Mouse (Mus musculus) hindbrain, embryonic 15.5 days (tissue): ENCODE data around the gene Efna4. TPM values are rescaled to one million over a fixed set of nuclear protein-coding genes. Genes with fewer than 3 reads are reported as not detected.

Experiments used
- ATAC-seq: fragments of 200-750 bp; cut with Nextera tagmentation; 2 replicates; pipeline ENCODE4 v1.8.0; 2017; ENCODE audit warnings: low read depth, moderate number of reproducible peaks, moderate TSS enrichment; ENCODE audit not compliant: low FRiP score
- H3K27ac ChIP-seq: fragments of 300-500 bp; sonication (generic); replicated peaks from 2 replicates; pipeline ENCODE4 v1.5.1; 2015; ENCODE audit warnings: mild to moderate bottlenecking, inconsistent platforms
- H3K27me3 ChIP-seq: fragments of 300-500 bp; sonication (generic); 2 replicates; pipeline ENCODE4 v1.6.1; 2015; ENCODE audit warnings: control low read depth, inconsistent platforms
- H3K36me3 ChIP-seq: fragments of 300-500 bp; sonication (generic); 2 replicates; pipeline ENCODE4 v1.6.1; 2015; ENCODE audit warnings: control low read depth, inconsistent platforms
- H3K4me1 ChIP-seq: fragments of 300-500 bp; sonication (generic); replicated peaks from 2 replicates; pipeline ENCODE4 v1.6.1; 2015; ENCODE audit warnings: control low read depth, inconsistent platforms
- H3K4me2 ChIP-seq: fragments of 300-500 bp; sonication (generic); 2 replicates; pipeline ENCODE4 v1.6.1; 2015; ENCODE audit warnings: moderate library complexity, mild to moderate bottlenecking, inconsistent platforms
- H3K4me3 ChIP-seq: fragments of 300-500 bp; sonication (generic); 2 replicates; pipeline ENCODE4 v1.5.1; 2015; ENCODE audit warnings: mild to moderate bottlenecking, inconsistent platforms
- H3K9ac ChIP-seq: fragments of 300-500 bp; sonication (generic); 2 replicates; pipeline ENCODE4 v1.6.1; 2015; ENCODE audit warnings: inconsistent platforms
- H3K9me3 ChIP-seq: fragments of 300-500 bp; sonication (generic); 2 replicates; pipeline ENCODE4 v1.6.1; 2016; ENCODE audit warnings: control low read depth, inconsistent platforms
- WGBS: fragments of 180-500 bp; shearing (Covaris S2); methylation state at CpG from one replicate; pipeline ENCODE4 v1.1.7; 2015; 5-methylcytosine and 5-hydroxymethylcytosine counted together
- polyA plus RNA-seq: library from polyadenylated mRNA; unstranded; fragments of >200 nt; fragmentation: Nextera tagmentation; extraction: Ambion mirVana; gene quantifications from 2 replicates; pipeline ENCODE4 v1.2.1, GENCODE M21; 2015

Gene Efna4
- polyA plus RNA-seq, 1 experiment from 2014 or later, result 6.0 TPM

DNA sequence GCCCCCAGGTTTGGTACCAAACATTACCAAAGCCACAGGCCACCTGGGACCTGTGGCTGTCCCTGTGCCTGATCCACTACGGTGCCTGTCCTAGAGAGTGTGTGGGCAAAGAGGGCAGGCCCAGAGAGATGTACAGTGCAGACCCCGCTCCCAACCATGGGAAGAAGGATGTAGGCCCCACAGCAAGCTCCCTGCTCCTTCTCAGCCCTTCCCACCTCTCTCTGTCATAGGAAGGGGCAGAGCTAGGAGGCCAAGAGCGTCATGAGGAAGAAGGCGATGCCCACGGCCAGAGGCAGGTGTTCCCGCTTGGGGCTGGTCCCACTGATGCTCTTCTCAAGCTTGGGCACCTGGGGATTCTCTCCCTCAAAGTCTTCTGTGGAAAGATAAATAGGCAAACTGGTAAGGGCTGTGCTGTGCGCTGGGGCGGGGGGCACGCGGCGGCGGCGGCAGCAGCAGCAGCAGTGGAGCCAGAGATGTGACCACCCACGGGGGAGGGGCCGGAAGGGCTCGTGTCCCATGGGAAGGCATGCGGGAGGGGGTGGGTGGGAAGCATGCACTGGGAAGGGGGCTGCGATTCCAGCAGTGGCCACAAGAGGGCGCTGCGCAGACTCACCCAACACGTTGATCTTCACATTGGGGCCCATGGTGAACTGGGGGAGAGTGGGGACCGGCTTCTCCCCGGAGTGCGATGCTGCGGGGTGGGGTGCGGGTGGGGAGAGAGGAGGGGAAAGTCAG lies 22.5 kb downstream of the Efna4 start:
- Histone ChIP-seq H3K27ac (no peak overlapping the region), H3K4me3 (peak overlapping the region; percentile 20), H3K9ac (no peak overlapping the region), H3K4me1 (peaks cover 56% of the 10 kb centered on the region), H3K27me3 (no peaks in the 10 kb centered on the region), H3K9me3 (no peaks in the 10 kb centered on the region), H3K36me3 (peaks cover 19% of the 10 kb centered on the region), H3K4me2 (peak overlapping the region; percentile 50)
- WGBS, result 6% methylated on average over 24 of the region's 26 CpGs
- ATAC-seq, result no peak

DNA sequence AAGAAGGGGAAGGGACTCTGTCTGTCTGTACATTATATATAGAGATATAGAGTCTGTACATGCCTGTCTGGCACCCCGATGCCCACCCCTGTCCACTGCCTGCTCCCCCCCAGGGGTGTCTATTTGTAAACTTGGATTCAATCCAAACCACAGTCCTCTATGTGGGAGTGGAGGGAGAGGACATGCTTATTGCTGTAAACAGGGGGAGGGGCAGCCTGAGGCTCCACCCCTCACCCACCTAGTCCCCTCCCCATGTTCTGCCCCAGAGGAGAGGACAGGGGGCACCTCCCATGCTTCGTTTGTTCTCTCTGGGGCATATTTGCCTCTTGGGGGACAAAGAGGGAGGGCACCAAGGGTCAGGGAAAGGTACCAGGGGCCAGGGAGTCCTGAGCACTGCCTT lies 23.0 kb downstream of the Efna4 start:
- Histone ChIP-seq H3K27ac (no peak overlapping the region), H3K4me1 (peaks cover 50% of the 10 kb centered on the region), H3K9ac (no peak overlapping the region), H3K36me3 (peaks cover 19% of the 10 kb centered on the region), H3K9me3 (no peaks in the 10 kb centered on the region), H3K27me3 (no peaks in the 10 kb centered on the region), H3K4me3 (no peak overlapping the region), H3K4me2 (peak overlapping the region; percentile 50; the same call in 1 of the 2 replicates)
- no peak for ATAC-seq
- 47% methylated on average over 2 of the region's 2 CpGs for WGBS

DNA sequence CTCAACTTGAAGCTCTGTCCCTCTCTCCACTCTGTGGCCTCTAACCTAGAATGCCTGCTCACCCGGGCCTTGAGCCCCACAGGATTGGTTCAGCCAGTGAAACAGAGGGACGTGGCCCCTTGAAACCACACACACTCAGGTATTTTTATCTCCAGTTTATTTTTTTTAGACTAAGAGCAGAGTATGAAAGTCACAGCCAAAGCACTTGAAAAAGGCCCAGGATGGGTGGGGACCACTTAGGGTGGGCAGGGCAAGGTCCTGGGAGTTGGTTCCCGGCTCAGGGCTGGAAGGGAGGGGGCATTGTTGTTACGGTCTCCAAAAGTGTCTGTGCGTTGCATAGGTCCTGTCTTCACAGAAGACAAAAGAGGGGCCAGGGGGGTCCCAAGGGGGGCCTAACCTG lies 23.5 kb downstream of the Efna4 start:
- Histone ChIP-seq H3K9me3 (no peaks in the 10 kb centered on the region), H3K27ac (no peak overlapping the region), H3K27me3 (no peaks in the 10 kb centered on the region), H3K9ac (no peak overlapping the region), H3K4me2 (no peak overlapping the region), H3K4me1 (peaks cover 45% of the 10 kb centered on the region), H3K4me3 (no peak overlapping the region), H3K36me3 (peaks cover 19% of the 10 kb centered on the region)
- ATAC-seq, result no peak
- WGBS, result 64% methylated on average over 5 of the region's 5 CpGs

DNA sequence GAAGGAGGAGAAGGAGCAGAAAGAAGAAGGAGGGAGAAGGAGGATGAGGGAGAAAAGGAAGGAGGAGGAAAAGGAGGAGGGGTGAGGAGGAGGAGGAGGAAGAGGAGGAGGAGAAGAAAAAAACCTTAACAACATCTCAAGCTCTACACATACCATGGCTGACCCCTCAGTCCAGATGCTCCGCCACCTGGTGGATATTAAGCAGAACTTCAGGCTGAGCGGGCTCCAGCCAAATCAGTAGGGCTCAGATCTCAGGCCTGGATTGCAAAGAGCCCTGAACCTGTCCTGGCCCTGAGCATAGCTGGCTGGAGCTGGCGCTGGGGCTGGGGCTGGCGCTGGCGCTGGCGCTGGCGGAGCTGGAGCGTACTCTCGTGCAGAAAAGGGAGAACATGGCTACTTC lies 29.7 kb downstream of the Efna4 start:
- Histone ChIP-seq H3K27me3 (no peaks in the 10 kb centered on the region), H3K4me3 (no peak overlapping the region), H3K4me1 (no peaks in the 10 kb centered on the region), H3K9me3 (no peaks in the 10 kb centered on the region), H3K27ac (no peak overlapping the region), H3K4me2 (no peak overlapping the region), H3K36me3 (peaks cover 2% of the 10 kb centered on the region), H3K9ac (no peak overlapping the region)
- peak; percentile 85 for ATAC-seq
- WGBS, result 4% methylated on average over 9 of the region's 9 CpGs

DNA sequence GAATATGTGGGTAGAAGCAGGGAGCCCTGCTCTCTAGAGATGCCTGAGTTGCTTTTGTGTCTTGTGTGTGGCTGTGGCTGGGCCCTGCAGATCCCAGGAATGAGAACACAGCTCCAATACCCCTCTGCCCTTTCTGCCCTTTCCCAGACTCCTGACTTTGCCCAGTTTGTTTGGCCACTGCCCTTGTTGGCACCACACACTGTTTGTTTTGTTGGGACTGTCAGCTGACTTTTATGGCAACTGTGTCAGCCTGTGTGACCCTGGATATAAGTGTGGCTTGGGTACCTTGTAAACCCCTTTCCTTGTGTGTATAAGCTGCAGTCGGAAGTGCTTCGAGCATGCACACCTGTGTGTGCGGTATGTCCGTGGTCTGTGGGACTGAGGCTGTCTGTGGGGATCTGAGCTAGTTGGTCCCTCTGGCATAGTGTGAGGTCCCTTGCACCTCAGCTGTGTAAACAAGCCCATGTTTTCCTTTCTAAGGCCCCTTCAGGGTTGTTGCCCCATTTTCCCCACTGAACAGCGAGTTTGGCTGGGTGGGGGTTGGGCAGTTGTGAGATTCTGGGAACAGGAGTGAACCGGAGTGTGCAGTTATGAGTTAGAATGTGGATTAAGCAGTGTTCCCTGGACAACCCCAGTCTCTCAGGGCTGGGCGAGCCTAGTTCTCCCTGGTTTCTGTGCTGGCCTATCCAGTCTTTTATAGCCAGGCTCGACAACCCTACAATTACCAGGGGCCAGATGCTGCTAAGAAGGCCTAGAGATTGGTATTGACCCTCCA lies 32.1 kb downstream of the Efna4 start:
- 78% methylated on average over 8 of the region's 8 CpGs for WGBS
- ATAC-seq, result no peak

GRCm38 (mm10) chr3:89305105-89305504 lies 32.7 kb downstream of the Efna4 start:
- no peaks in the 10 kb centered on the region for H3K4me1 ChIP-seq
- H3K27ac ChIP-seq, result no peak overlapping the region
- H3K9me3 ChIP-seq, result no peaks in the 10 kb centered on the region
- H3K9ac ChIP-seq, result no peak overlapping the region
- H3K4me2 ChIP-seq, result no peak overlapping the region
- H3K4me3 ChIP-seq, result no peak overlapping the region
- 70% methylated on average over 4 of the region's 4 CpGs for WGBS
- peaks cover 4% of the 10 kb centered on the region for H3K27me3 ChIP-seq
- no peak for ATAC-seq
- no peaks in the 10 kb centered on the region for H3K36me3 ChIP-seq

More for the DNA sequence above, 32.1 kb downstream of the Efna4 start:
- H3K4me3 ChIP-seq, result no peak overlapping the region
- no peak overlapping the region for H3K4me2 ChIP-seq
- no peak overlapping the region for H3K27ac ChIP-seq
- H3K9ac ChIP-seq, result no peak overlapping the region
- no peaks in the 10 kb centered on the region for H3K9me3 ChIP-seq
- no peaks in the 10 kb centered on the region for H3K4me1 ChIP-seq
- H3K27me3 ChIP-seq, result no peaks in the 10 kb centered on the region
- H3K36me3 ChIP-seq, result no peaks in the 10 kb centered on the region

DNA sequence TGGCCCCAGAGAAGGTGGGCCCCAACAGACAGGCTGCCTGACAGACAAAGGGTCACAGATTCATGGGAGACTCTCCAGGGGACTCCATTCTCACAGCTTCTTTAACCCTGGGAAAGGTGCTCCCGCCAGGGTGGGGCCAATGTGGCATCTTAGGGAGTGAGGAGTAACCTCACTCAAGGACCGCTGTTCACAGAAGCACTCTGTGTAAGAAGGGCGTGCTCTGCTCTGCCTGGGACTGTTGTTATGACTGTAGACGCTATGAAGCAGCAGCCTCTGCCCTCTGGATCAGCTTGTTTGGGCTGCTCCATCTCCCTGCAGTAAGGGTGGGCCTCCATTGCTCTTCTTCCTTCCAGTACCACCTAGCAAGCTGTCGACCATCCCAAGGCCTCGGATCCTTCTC lies 33.4 kb downstream of the Efna4 start:
- Histone ChIP-seq H3K27ac (no peak overlapping the region), H3K4me3 (no peak overlapping the region), H3K9me3 (no peaks in the 10 kb centered on the region), H3K36me3 (no peaks in the 10 kb centered on the region), H3K4me2 (no peak overlapping the region), H3K4me1 (peaks cover 5% of the 10 kb centered on the region), H3K9ac (no peak overlapping the region), H3K27me3 (peaks cover 4% of the 10 kb centered on the region)
- WGBS, result 67% methylated on average over 6 of the region's 6 CpGs
- ATAC-seq, result no peak

DNA sequence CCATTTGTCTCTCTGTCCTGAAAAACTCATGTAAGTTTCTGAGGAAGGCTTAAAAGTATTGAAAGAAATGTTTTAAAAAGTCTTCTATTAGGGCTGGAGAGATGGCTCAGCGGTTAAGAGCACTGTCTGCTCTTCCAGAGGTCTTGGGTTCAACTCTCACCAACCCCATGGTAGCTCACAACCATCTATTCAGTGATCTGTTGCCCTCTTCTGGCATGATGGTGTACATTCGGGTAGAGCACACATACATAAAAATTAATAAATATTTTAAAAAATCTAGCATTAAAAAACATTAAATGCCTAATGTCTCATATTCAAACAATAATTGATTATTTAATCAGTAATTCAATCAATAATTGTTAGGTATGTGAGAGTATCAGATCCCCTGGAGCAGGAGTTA lies 37.3 kb downstream of the Efna4 start:
- Histone ChIP-seq H3K4me3 (no peak overlapping the region), H3K27ac (no peak overlapping the region), H3K36me3 (no peaks in the 10 kb centered on the region), H3K9ac (no peak overlapping the region), H3K4me1 (peaks cover 7% of the 10 kb centered on the region), H3K9me3 (no peaks in the 10 kb centered on the region), H3K27me3 (peaks cover 4% of the 10 kb centered on the region), H3K4me2 (no peak overlapping the region)
- 71% methylated on average over 2 of the region's 2 CpGs for WGBS
- no peak for ATAC-seq

DNA sequence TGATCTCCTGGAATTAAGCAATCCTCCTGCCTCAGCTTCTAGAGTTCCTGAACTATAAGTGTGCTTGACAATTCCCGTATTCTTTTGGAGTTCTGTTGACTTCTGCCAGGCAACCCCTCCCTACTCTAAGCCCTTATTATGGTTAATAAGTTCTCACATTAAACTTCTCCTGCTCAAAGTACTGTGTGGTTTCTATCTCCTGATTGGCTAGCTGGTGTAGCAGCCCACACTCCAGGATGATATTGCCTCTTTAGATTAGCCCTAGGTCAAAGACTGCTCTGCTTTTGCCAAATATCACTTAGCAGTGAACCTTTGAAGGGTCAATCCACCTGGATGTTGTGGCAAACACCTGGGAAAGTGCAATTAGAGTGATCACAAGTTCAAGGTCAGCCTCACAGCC lies 37.8 kb downstream of the Efna4 start:
- H3K4me2 ChIP-seq, result peak overlapping the region; percentile 47
- no peak overlapping the region for H3K4me3 ChIP-seq

GRCm38 (mm10) chr3:89299499-89299898 lies 38.3 kb downstream of the Efna4 start:
- WGBS, result 4% methylated on average over 14 of the region's 14 CpGs
- no peak overlapping the region for H3K9ac ChIP-seq
- ATAC-seq, result 0 out of 2 replicates have a peak, but pooled peaks have one; percentile 30

More for the DNA sequence above, 37.8 kb downstream of the Efna4 start:
- H3K9ac ChIP-seq, result no peak overlapping the region
- H3K36me3 ChIP-seq, result no peaks in the 10 kb centered on the region
- no peak for ATAC-seq
- no peaks in the 10 kb centered on the region for H3K9me3 ChIP-seq
- H3K27me3 ChIP-seq, result peaks cover 4% of the 10 kb centered on the region
- WGBS, result 71% methylated on average over 1 of the region's 1 CpGs
- H3K27ac ChIP-seq, result no peak overlapping the region
- H3K4me1 ChIP-seq, result peaks cover 7% of the 10 kb centered on the region

GRCm38 (mm10) chr3:89298908-89299307 lies 38.9 kb downstream of the Efna4 start:
- H3K36me3 ChIP-seq, result no peaks in the 10 kb centered on the region
- 82% methylated on average over 6 of the region's 6 CpGs for WGBS
- H3K9me3 ChIP-seq, result no peaks in the 10 kb centered on the region
- H3K4me3 ChIP-seq, result no peak overlapping the region
- no peak for ATAC-seq
- H3K9ac ChIP-seq, result no peak overlapping the region
- H3K27ac ChIP-seq, result no peak overlapping the region
- peaks cover 7% of the 10 kb centered on the region for H3K4me1 ChIP-seq
- peaks cover 4% of the 10 kb centered on the region for H3K27me3 ChIP-seq
- no peak overlapping the region for H3K4me2 ChIP-seq

More at GRCm38 (mm10) chr3:89299499-89299898, 38.3 kb downstream of the Efna4 start:
- Histone ChIP-seq H3K27me3 (peaks cover 4% of the 10 kb centered on the region), H3K27ac (no peak overlapping the region), H3K4me2 (peak overlapping the region; percentile 47), H3K4me1 (peaks cover 7% of the 10 kb centered on the region), H3K4me3 (peak overlapping the region; percentile 16; the same call in 1 of the 2 replicates), H3K9me3 (no peaks in the 10 kb centered on the region), H3K36me3 (no peaks in the 10 kb centered on the region)

GRCm38 (mm10) chr3:89296761-89297396 lies 40.9 kb downstream of the Efna4 start:
- Histone ChIP-seq H3K36me3 (no peaks in the 10 kb centered on the region), H3K27ac (no peak overlapping the region), H3K9ac (no peak overlapping the region), H3K27me3 (peaks cover 4% of the 10 kb centered on the region), H3K4me1 (peaks cover 7% of the 10 kb centered on the region), H3K4me2 (no peak overlapping the region), H3K4me3 (no peak overlapping the region), H3K9me3 (no peaks in the 10 kb centered on the region)
- no peak for ATAC-seq
- WGBS, result 81% methylated on average over 11 of the region's 11 CpGs
